Mouse (Mus musculus) mesoderm, embryonic 11.5 days (tissue): ENCODE measurements around the gene Rtl8c.
A peak's percentile ranks its signal among the peaks of the same experiment; 100 is the strongest.
"Not testable (repeated sequence)": the region's sequence is repeated elsewhere in the genome, so short reads cannot be mapped to it uniquely, and the experiment has no call there.

Experiments
- DNase-seq: peaks from one replicate; pipeline ENCODE4 v3.0.0-alpha.2; 2012; ENCODE audit warnings: low read depth, low spot score

The Rtl8c gene

DNA sequence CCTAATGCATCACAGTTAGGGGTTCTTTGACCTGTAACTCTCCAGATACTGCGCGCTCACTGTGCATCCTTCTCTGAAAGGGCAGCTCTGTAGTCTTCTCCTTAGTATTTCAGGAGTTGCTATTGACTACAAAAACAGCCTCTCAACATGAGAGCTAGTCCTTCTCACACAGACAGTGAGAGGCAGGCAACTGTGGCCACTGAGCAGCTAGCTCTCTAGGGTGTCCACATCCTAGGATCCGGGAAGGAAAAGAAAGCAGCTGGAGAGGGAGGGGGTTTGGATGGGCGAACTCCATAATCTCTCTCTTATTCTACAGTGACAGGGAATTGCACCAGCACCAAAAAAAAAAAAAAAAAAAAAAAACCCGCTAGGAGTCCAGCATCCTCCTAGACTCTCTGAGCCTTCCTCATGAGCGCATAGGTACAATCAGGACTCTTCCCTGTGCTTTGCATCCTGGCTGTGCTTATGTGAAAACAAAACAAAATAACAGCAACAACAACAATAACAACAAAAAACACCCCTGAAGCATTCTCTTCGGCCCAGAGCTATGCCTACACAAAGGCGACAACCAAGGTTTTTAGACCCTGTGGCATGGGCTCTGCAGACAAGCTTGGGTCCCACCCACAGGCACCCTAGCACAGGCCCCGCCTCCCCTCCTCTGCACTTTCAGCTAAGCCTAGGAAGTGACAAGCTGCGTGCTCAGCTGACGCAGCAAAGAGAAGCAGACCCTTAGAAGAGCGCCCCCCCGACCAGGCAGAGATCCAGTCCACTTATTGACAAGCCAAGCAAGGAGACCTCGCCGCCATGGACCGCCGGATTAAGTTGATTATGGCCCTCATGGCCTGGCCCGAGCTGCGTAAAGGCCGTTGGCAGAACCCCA, at the start of gene Rtl8c:
TSS of gene Rtl8c (plus strand) at position 791 of the 880 bp plus-strand sequence.
- peak; percentile 61 for DNase-seq

DNA sequence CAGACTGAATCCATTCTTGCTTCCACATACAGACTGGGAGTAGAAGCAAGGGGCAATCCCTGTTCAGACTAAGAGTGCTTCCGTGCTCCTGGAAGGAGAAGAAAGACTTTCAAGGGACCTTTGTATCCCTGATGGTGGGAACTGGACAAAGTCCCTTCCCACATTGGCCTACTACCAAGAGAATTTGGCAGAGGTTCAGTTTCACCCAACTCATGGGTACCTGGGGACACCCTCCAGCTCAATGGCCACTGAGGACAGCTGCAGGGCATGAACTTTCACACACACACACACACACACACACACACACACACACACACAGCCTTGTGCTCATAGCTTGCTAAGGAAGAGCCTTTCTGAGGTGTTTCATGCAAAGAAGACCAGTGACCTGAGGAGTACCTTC, 28.5 kb upstream of the Rtl8c start:
- no peak for DNase-seq

DNA sequence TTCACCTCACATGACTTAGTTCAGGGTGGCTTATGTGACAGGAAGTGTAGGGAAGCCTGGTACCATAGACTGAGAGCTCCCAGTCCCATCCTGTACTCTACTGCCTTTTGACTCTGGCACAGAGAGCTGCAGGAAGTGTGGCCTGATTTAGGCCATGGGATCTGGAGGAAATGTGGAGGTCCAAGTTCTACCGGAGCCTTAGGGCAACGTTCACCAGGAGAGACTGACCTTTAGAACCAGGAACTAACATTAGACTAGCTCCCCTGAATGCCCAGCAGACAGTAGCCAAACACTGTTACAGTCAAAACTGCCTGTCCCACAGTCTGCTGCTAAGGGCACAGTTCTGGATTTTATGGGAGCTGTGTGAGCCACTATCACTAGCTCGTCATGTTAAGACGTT, 26.4 kb upstream of the Rtl8c start:
- not testable (repeated sequence) for DNase-seq

DNA sequence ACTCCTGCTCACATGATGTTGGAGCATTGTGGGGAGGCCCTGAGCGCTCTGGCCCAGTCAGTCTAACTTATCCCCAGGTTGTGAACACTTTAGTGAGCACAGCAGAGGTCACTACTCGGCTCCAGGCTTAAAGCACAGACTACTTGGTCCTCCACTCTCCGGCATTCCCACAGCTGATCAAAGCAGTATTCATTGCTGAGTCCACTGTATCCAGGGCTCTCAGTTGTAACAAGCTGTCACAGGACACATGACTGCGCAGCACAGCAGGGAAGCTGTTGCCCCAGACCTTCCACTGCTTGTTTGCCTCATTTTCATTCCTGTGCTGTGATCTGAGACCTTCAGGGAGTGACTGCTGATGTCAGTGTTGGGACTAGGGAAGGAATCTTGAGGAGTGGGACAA, 24.4 kb upstream of the Rtl8c start:
- DNase-seq: not testable (repeated sequence)

DNA sequence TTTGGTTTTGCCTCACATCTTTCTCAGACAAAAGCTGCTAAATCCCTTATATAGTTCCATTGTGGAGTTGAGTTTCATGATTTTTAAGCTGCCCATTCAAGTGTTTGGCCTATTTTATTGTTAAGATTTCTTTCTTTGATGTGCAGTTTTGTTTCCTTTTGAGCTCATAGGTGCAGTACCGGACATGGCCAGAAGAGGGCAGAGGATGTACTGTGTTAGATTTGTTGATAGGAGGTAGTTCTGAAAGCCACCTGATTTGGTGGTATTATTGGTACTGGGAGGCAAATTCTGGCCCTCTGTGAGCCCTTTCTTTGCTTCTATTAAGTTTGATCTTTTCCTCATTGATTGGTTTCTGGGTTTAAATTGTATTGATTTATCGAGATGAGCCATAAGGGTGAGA, 7.8 kb upstream of the Rtl8c start:
- DNase-seq: not testable (repeated sequence)

DNA sequence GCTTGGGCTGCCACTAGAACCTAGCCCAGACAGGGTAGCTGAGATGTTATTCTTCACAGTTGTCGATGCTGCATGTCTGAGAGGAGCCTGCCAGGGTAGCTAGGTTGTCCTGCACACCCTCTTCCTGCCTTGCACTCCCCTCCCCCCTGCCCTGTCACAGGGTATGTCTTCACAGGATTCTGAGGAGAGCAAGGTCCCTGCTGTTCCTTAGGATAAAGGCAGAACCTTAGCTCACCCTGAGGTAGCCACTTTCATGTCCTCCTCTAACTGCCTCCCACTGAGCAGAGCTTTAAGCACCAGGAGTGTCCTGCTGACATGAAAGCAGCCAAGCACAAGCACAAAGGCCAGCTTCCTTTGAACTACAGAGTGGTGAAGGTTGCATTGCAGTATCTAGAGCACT, 1.7 kb upstream of the Rtl8c start:
- DNase-seq: not testable (repeated sequence)

DNA sequence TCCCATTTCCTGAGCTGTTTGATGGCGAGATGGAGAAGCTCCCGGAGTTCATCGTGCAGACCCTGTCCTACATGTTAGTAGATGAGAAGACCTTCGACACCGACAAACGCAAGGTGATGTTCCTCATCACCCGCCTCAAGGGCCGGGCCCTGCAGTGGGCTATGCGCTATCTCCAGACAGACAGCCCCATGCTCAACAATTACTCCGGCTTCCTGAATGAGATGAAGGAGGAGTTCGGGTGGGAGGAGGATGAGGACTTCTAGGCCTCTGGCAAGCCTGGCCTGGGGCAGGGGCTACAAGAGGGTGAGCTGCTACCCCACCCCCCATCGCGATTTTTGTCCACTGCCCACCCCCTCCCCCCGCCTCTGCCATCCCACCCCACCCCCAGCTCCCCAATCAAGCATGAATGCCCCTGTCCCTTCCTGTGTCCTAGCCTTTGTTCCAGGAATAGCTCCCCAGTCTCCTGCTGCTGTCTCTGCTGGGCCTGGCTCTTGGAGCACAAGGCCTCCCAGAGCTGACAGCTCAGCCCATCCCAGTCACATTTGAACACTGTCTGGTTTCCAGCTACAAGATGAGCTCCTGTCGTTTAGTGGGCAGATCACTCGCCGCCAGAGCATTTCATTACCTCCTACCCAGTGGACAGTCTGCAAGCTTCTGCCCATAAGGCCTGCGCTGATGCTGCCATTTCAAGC, 436 bp downstream of the Rtl8c start:
- DNase-seq: peak; percentile 6

DNA sequence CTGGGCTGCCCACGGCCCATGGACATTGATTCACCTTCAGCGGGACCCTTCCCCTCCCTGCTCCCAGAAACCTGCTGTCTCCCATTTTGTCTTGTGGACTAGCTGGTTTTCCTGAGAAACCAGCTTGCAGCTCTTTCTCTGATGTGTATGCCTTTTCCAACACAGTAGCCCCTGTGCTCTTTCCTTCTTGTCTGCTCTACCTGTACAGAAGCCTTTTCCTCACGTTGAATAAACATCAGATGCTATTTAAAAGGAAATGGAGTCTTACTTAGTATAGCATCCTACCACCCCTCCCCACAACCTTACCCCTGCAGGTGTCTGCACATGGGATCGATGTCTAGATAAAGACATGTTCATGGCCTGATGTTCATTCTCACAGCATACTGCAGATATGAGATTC, 1.0 kb downstream of the Rtl8c start, which contains the start of gene Gm14597:
TSS of gene Gm14597 (minus strand) at position 101 of the 400 bp plus-strand sequence.
- not testable (repeated sequence) for DNase-seq

DNA sequence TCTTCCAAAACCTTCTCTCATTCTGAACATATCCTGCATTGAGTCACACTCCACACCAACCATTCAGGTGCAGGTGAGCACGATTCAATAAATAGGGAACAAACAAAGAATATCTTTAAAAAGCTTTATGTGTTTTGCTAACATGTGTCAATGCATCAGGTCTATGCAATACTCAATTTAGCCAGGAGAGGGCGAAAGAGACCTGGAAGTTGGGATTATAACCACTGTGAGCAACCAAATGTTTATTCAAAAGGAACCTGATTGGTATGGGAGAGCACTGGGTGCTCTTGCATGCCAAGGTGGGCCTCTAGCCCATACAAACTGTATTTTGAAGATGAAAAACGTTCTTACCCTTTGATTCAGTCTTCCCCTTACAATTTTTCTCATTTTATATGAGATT, 2.7 kb downstream of the Rtl8c start:
- peak; percentile 67 for DNase-seq

DNA sequence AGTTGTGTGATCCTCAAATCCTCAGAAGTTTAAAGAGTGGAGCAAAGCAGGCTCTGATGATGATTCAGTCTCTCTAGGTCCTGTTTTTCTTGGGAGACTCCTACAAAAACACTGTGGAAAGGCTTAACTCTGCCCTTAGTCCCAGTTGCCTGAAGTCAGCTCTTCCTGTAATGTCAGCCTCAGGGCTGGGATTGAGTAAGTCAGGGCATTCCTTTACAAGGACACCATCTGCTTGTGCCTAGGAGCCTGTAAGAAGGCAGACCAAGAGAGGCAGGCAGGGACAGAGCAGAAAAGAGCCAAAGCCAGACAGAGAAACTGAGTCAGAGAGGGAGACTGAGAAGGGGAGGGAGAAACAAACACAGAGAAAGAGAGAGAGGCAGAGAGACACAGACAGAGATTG, 3.6 kb downstream of the Rtl8c start:
- DNase-seq: not testable (repeated sequence)

DNA sequence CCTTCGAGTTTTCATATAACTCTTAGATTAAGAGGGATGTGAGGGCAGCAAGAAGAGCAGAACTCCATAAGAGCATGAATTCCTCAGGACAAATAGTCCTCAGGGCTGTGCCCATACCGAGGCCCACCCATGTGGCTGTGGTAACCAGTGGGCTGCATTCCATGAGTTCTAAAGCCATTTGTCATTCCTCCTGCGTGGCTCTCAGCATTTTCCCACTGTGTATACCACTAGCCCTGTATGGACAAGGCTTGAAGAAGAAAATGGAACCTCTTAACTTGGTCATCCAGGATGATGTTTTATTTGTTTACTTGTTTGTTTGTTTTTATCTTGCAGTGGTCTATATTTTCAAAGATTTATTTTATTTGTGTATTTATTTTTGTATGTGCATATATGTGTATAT, 30.3 kb downstream of the Rtl8c start:
- not testable (repeated sequence) for DNase-seq

DNA sequence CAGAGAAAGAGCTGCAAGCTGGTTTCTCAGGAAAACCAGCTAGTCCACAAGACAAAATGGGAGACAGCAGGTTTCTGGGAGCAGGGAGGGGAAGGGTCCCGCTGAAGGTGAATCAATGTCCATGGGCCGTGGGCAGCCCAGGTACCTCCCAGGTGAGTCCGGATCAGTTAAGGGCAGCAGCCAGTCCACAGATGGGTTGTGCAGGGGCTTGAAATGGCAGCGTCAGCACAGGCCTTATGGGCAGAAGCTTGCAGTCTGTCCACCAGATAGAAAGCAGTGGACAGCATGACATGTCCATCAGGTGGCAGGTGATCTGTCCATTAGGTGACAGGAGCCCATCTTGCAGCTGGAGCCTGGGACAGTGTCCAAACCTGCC, 34.8 kb downstream of the Rtl8c start:
- not testable (repeated sequence) for DNase-seq

DNA sequence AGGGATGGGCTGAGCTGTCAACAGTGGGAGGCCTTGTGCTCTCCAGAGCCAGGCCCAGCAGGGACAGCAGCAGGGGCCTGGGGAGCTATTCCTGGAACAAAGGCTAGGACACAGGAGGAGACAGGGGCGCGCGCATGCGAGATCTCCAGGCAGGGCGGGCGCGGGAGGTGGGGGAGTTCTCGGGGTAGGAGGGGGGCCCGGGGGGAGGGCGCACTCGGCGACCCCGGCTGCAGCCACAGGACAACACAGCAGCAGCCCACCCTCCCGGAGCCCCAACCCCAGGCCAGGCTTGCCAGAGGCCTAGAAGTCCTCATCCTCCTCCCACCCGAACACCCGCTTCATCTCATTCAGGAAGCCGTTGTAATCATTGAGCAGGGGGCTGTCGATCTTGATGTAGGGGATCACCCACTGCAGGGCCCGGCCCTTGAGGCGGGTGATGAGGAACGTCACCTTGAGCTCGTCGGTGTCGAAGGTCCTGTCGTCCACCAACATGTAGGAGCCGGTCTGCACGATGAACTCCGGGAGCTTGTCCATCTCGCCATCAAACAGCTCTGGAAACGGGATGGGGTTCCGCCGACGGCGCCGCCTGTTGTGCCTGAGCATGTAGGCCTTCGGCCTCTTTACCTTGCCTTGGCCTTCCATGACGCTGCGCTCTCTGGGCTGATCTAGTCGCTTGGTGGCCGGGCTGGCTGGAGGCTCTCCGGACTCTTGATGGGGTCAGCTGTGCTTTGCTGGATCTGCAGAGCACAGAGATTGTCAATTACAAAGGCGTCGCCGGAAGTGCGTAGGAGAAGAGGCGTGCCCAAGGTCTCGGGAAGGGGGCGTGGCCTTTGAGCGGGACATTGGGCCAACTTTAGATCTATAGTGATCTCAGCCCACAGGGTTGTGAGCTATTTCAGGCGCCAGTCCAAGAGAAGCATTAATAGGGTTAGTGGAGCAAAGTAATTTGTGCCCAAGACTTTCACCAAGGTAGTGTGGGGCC, 35.4 kb downstream of the Rtl8c start, which contains the start of gene Rtl8a:
TSS of gene Rtl8a (minus strand) at position 703 of the 982 bp plus-strand sequence.
- DNase-seq: peak; percentile 83

DNA sequence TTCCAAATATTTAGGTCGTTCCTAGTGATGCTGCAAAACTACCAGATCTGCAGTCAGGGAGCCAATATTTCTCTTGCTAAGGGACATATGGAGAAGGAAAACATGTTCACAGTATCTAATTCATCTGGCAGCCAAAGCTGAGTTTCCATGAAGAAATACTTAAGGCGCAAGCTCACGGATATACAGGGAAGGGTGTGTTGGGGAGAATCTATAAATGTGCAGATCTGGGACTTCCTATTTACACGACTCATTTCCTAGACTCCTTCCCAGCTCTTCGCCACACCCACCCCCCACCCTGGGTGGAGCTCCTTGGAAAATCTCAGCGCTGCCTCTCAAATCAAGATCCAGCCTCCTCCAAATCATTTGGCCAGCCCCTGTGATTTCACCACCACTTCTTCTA, 38.1 kb downstream of the Rtl8c start:
- DNase-seq: no peak

DNA sequence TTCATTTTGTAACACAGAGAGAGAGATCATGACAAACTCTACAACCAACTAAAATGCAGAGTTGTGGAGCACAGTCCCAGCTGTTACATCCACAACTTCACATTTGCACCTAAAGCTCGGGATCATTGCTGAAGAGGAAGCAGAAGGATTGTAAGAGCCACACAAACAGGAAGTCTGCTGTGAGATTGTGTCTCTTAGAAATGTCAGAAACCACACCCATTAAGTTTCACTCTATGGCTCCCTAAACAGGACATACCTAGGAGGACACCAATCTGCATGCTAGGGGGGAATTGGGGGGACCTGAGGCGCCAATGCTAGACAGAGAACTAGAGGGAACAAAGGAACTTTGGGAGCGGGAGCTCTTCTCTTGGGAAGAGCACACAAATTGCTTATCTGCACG, 45.1 kb downstream of the Rtl8c start:
- DNase-seq: not testable (repeated sequence)
